Mouse (Mus musculus): ENCODE results near the gene A630023A22Rik. TPM values are rescaled to one million over a fixed set of nuclear protein-coding genes. Genes with fewer than 3 reads are reported as not detected.

The A630023A22Rik gene
- total RNA-seq, 2 experiments from 2014 or later: not detected

GRCm38 (mm10) chr14:34002358-34002757 is 100.2 kb downstream of the A630023A22Rik start:
- intact Hi-C loops (cut with DNase I; ENCODE audit: low total_unique reads): no loop called here
- no peak for DNase-seq

- DNase-seq: no peak
- intact Hi-C loops (cut with DNase I; ENCODE audit: low total_unique reads): no loop called here
These were observed 101.1 kb downstream of the A630023A22Rik start for GRCm38 (mm10) chr14:34001445-34001844.

Other genes starting within 250 kb of the A630023A22Rik start
- gene Gdf10, start 179.2 kb downstream of the A630023A22Rik start, total RNA-seq (2021): 1 to 10 TPM; 4.6 to 5.3 TPM
- gene Gdf2, start 161.7 kb downstream of the A630023A22Rik start, total RNA-seq (2021): not detected
- gene Rbp3, start 148.8 kb downstream of the A630023A22Rik start, total RNA-seq (2021): not detected
- gene Zfp488, start 124.0 kb downstream of the A630023A22Rik start, total RNA-seq (2021): under 1 TPM in 1 of 2 experiments, not detected in 1; 0.04 TPM
- not detected for gene Gm30083, start 87.6 kb downstream of the A630023A22Rik start, total RNA-seq (2021)
- gene Gm5460, start 86.0 kb downstream of the A630023A22Rik start, total RNA-seq (2021): not detected
- not detected for gene Antxrl, start 50.0 kb downstream of the A630023A22Rik start, total RNA-seq (2021)
- under 1 TPM; 0.72 to 0.89 TPM for gene Anxa8, start 16.8 kb downstream of the A630023A22Rik start, total RNA-seq (2021)
- gene Npy4r, start 49.7 kb upstream of the A630023A22Rik start, total RNA-seq (2021): under 1 TPM; 0.09 to 0.23 TPM
- gene Gprin2, start 98.9 kb upstream of the A630023A22Rik start, total RNA-seq (2021): under 1 TPM; 0.16 to 0.86 TPM
- gene Syt15, start 116.8 kb upstream of the A630023A22Rik start, total RNA-seq (2021): under 1 TPM; 0.78 to 0.82 TPM
- gene Shld2, start 207.7 kb upstream of the A630023A22Rik start, total RNA-seq (2021): 1 to 10 TPM; 6.8 to 7.0 TPM
- gene Glud1, start 208.0 kb upstream of the A630023A22Rik start, total RNA-seq (2021): 100 to 1,000 TPM; 110 to 129 TPM